9 mouse cellular contexts compared by ENCODE assay signal in genomic region chr4:141643118-141643855, GRCm38 (mm10). TPM values are rescaled to one million over a fixed set of nuclear protein-coding genes. Genes with fewer than 3 reads are reported as not detected.
DNase-seq lines count a peak whose midpoint lies in the region; ATAC-seq lines count a peak whose summit lies in the region.
"Had no signal": no experiment of that assay in that cellular context is flagged by ENCODE, and none has a peak within 500 bp of the region (broad histone marks: within the 10 kb centered on the region; RNA-seq: fewer than 3 reads in every experiment).

No protein-coding gene starts in this region.

- no peaks in the 10 kb centered on the region for H3K27me3 ChIP-seq in neural tube, embryonic 12.5 days (replicated peaks)
- H3K27me3 ChIP-seq in embryonic facial prominence, embryonic 13.5 days, result no peaks in the 10 kb centered on the region
- no peaks in the 10 kb centered on the region for H3K27me3 ChIP-seq in heart, embryonic 16.5 days (ENCODE audit: control insufficient read depth, insufficient read depth, low read length)
- no peaks in the 10 kb centered on the region for H3K27me3 ChIP-seq in liver, embryonic 11.5 days (replicated peaks; ENCODE audit: control insufficient read depth, insufficient read depth, low read length)

- H3K4me2 ChIP-seq in neural tube, embryonic 12.5 days (replicated peaks), result no peak overlapping the region
- H3K4me2 ChIP-seq in embryonic facial prominence, embryonic 13.5 days, result no peak overlapping the region
- peak overlapping the region; percentile 57 for H3K4me2 ChIP-seq in heart, embryonic 16.5 days (ENCODE audit: low read depth, low read length)
- no peak overlapping the region for H3K4me2 ChIP-seq in liver, embryonic 11.5 days

- no peaks in the 10 kb centered on the region for H3K9me3 ChIP-seq in neural tube, embryonic 12.5 days
- H3K9me3 ChIP-seq in embryonic facial prominence, embryonic 13.5 days, result no peaks in the 10 kb centered on the region
- H3K9me3 ChIP-seq in heart, embryonic 16.5 days (replicated peaks; ENCODE audit: control insufficient read depth, low read length), result no peaks in the 10 kb centered on the region
- no peaks in the 10 kb centered on the region for H3K9me3 ChIP-seq in liver, embryonic 11.5 days (ENCODE audit: control insufficient read depth, low read length)
- H3K9me3 ChIP-seq: G1E had no signal

- peak; percentile 33; the same call in 1 of the 2 replicates for ATAC-seq in neural tube, embryonic 12.5 days (ENCODE audit: low FRiP score, low read depth)
- no peak for ATAC-seq in embryonic facial prominence, embryonic 13.5 days (ENCODE audit: insufficient number of reproducible peaks, insufficient read depth, low FRiP score, low TSS enrichment, low read depth)
- ATAC-seq in heart, embryonic 16.5 days (replicated peaks; ENCODE audit: extremely low read depth, insufficient read depth, low FRiP score), result peak; percentile 85
- no peak for ATAC-seq in granulocyte monocyte progenitor cell, adult 5-6 weeks (replicated peaks; ENCODE audit: poor library complexity, severe bottlenecking)
- ATAC-seq in liver, embryonic 11.5 days (replicated peaks; ENCODE audit: low FRiP score), result no peak

- peaks cover 40% of the 10 kb centered on the region for H3K36me3 ChIP-seq in neural tube, embryonic 12.5 days
- peaks cover 48% of the 10 kb centered on the region for H3K36me3 ChIP-seq in embryonic facial prominence, embryonic 13.5 days
- peaks cover 29% of the 10 kb centered on the region for H3K36me3 ChIP-seq in heart, embryonic 16.5 days (ENCODE audit: control insufficient read depth, insufficient read depth)
- H3K36me3 ChIP-seq in liver, embryonic 11.5 days (ENCODE audit: control insufficient read depth, insufficient read depth, low read length), result peaks cover 7% of the 10 kb centered on the region

- no peak for DNase-seq in neural tube, embryonic 10.5 days (ENCODE audit: extremely low spot score, low spot score)
- DNase-seq in kidney, postnatal 36 days, result peak; percentile 88 to 91
- peak; percentile 89 for DNase-seq in lung, postnatal 10 days
- no peak for DNase-seq in liver, embryonic 11.5 days (ENCODE audit: low spot score)

- H3K27ac ChIP-seq in neural tube, embryonic 12.5 days, result no peak overlapping the region
- H3K27ac ChIP-seq in embryonic facial prominence, embryonic 13.5 days, result peak overlapping the region; percentile 56
- H3K27ac ChIP-seq in heart, embryonic 16.5 days (ENCODE audit: low read length), result peak overlapping the region; percentile 99
- H3K27ac ChIP-seq in liver, embryonic 11.5 days (ENCODE audit: low read depth, low read length), result no peak overlapping the region

- 59% methylated on average over 7 of the region's 7 CpGs for WGBS in neural tube, embryonic 12.5 days
- WGBS in embryonic facial prominence, embryonic 13.5 days, result 59% methylated on average over 7 of the region's 7 CpGs
- WGBS in heart, embryonic 16.5 days, result 15% methylated on average over 7 of the region's 7 CpGs
- WGBS in liver, embryonic 11.5 days, result 78% methylated on average over 7 of the region's 7 CpGs

- no peak overlapping the region for H3K4me3 ChIP-seq in neural tube, embryonic 12.5 days
- H3K4me3 ChIP-seq in embryonic facial prominence, embryonic 13.5 days, result no peak overlapping the region
- peak overlapping the region; percentile 20; the same call in 1 of the 2 replicates for H3K4me3 ChIP-seq in heart, embryonic 16.5 days (ENCODE audit: low read length)
- H3K4me3 ChIP-seq in liver, embryonic 11.5 days (ENCODE audit: low read depth, low read length), result no peak overlapping the region

- peaks cover 8% of the 10 kb centered on the region for H3K4me1 ChIP-seq in neural tube, embryonic 12.5 days
- H3K4me1 ChIP-seq in embryonic facial prominence, embryonic 13.5 days, result peaks cover 9% of the 10 kb centered on the region
- H3K4me1 ChIP-seq in heart, embryonic 16.5 days (ENCODE audit: control insufficient read depth, insufficient read depth, low read length), result peaks cover 31% of the 10 kb centered on the region
- no peaks in the 10 kb centered on the region for H3K4me1 ChIP-seq in liver, embryonic 11.5 days (replicated peaks; ENCODE audit: control insufficient read depth, insufficient read depth, low read length)

- H3K9ac ChIP-seq in neural tube, embryonic 12.5 days, result no peak overlapping the region
- peak overlapping the region; percentile 21; the same call in 1 of the 2 replicates for H3K9ac ChIP-seq in embryonic facial prominence, embryonic 13.5 days
- H3K9ac ChIP-seq in heart, embryonic 16.5 days (ENCODE audit: low read length), result peak overlapping the region; percentile 66
- H3K9ac ChIP-seq in liver, embryonic 11.5 days (ENCODE audit: low read depth, low read length), result no peak overlapping the region

RNA-seq across cellular contexts. Expression of gene Slc25a34, which starts 19.7 kb away (rescaled TPM):
- polyA plus RNA-seq in neural tube, embryonic 12.5 days (2016; fragmentation: Nextera tagmentation; extraction: Ambion mirVana), result not detected in 2 replicates
- polyA plus RNA-seq in embryonic facial prominence, embryonic 13.5 days (2015; fragmentation: Nextera tagmentation; extraction: Ambion mirVana), result 0.12 TPM in 1 of 2 replicates, not detected in the other
- 1.3 TPM in 2 replicates for polyA plus RNA-seq in heart, embryonic 16.5 days (2015; fragmentation: Nextera tagmentation; extraction: Ambion mirVana)
- total RNA-seq in granulocyte monocyte progenitor cell, adult 5-6 weeks (2014; fragmentation: Nextera tagmentation), result not detected in 2 replicates
- total RNA-seq in granulocyte monocyte progenitor cell, adult 5-6 weeks (2017), result not detected in 2 replicates
- not detected in 2 replicates for polyA plus RNA-seq in liver, embryonic 11.5 days (2014; fragmentation: Nextera tagmentation; extraction: Ambion mirVana)
- polyA plus RNA-seq: G1E had no signal

RNA-seq across cellular contexts. Expression of gene Plekhm2, which starts 21.4 kb away (rescaled TPM):
- polyA plus RNA-seq in neural tube, embryonic 12.5 days (2016; fragmentation: Nextera tagmentation; extraction: Ambion mirVana), result 7.4 TPM in 2 replicates
- 8.5 TPM in 2 replicates for polyA plus RNA-seq in embryonic facial prominence, embryonic 13.5 days (2015; fragmentation: Nextera tagmentation; extraction: Ambion mirVana)
- 4.9 and 6.2 TPM in 2 replicates for polyA plus RNA-seq in heart, embryonic 16.5 days (2015; fragmentation: Nextera tagmentation; extraction: Ambion mirVana)
- 11.5 and 17.0 TPM in 2 replicates for total RNA-seq in granulocyte monocyte progenitor cell, adult 5-6 weeks (2014; fragmentation: Nextera tagmentation)
- total RNA-seq in granulocyte monocyte progenitor cell, adult 5-6 weeks (2017), result 7.2 and 11.2 TPM in 2 replicates
- polyA plus RNA-seq in liver, embryonic 11.5 days (2014; fragmentation: Nextera tagmentation; extraction: Ambion mirVana), result 2.1 and 3.4 TPM in 2 replicates

RNA-seq across cellular contexts. Expression of gene Tmem82, which starts 24.9 kb away (rescaled TPM):
- polyA plus RNA-seq in neural tube, embryonic 12.5 days (2016; fragmentation: Nextera tagmentation; extraction: Ambion mirVana), result 0.26 and 0.43 TPM in 2 replicates
- polyA plus RNA-seq in embryonic facial prominence, embryonic 13.5 days (2015; fragmentation: Nextera tagmentation; extraction: Ambion mirVana), result 0.47 and 0.74 TPM in 2 replicates
- 1.1 and 1.7 TPM in 2 replicates for polyA plus RNA-seq in heart, embryonic 16.5 days (2015; fragmentation: Nextera tagmentation; extraction: Ambion mirVana)
- total RNA-seq in granulocyte monocyte progenitor cell, adult 5-6 weeks (2014; fragmentation: Nextera tagmentation), result 1.7 and 3.8 TPM in 2 replicates
- 0.72 TPM in 1 of 2 replicates, not detected in the other for total RNA-seq in granulocyte monocyte progenitor cell, adult 5-6 weeks (2017)
- polyA plus RNA-seq in liver, embryonic 11.5 days (2014; fragmentation: Nextera tagmentation; extraction: Ambion mirVana), result 3.3 and 3.7 TPM in 2 replicates
- polyA plus RNA-seq: G1E had no signal

RNA-seq across cellular contexts. Expression of gene Fblim1, which starts 37.4 kb away (rescaled TPM):
- 30.6 and 37.0 TPM in 2 replicates for polyA plus RNA-seq in neural tube, embryonic 12.5 days (2016; fragmentation: Nextera tagmentation; extraction: Ambion mirVana)
- 49.0 and 56.1 TPM in 2 replicates for polyA plus RNA-seq in embryonic facial prominence, embryonic 13.5 days (2015; fragmentation: Nextera tagmentation; extraction: Ambion mirVana)
- 46.9 and 49.7 TPM in 2 replicates for polyA plus RNA-seq in heart, embryonic 16.5 days (2015; fragmentation: Nextera tagmentation; extraction: Ambion mirVana)
- 0.11 and 0.36 TPM in 2 replicates for total RNA-seq in granulocyte monocyte progenitor cell, adult 5-6 weeks (2014; fragmentation: Nextera tagmentation)
- total RNA-seq in granulocyte monocyte progenitor cell, adult 5-6 weeks (2017), result not detected in 2 replicates
- 15.4 and 17.0 TPM in 2 replicates for polyA plus RNA-seq in liver, embryonic 11.5 days (2014; fragmentation: Nextera tagmentation; extraction: Ambion mirVana)
- polyA plus RNA-seq: G1E had no signal

RNA-seq across cellular contexts. Expression of gene Rsc1a1, which starts 42.1 kb away (rescaled TPM):
- polyA plus RNA-seq in neural tube, embryonic 12.5 days (2016; fragmentation: Nextera tagmentation; extraction: Ambion mirVana), result 1.2 TPM in 1 of 2 replicates, not detected in the other
- polyA plus RNA-seq in embryonic facial prominence, embryonic 13.5 days (2015; fragmentation: Nextera tagmentation; extraction: Ambion mirVana), result not detected in 2 replicates
- polyA plus RNA-seq in heart, embryonic 16.5 days (2015; fragmentation: Nextera tagmentation; extraction: Ambion mirVana), result 0.21 TPM in 1 of 2 replicates, not detected in the other
- 6.8 and 15.2 TPM in 2 replicates for total RNA-seq in granulocyte monocyte progenitor cell, adult 5-6 weeks (2014; fragmentation: Nextera tagmentation)
- total RNA-seq in granulocyte monocyte progenitor cell, adult 5-6 weeks (2017), result 9.5 and 11.3 TPM in 2 replicates
- polyA plus RNA-seq in liver, embryonic 11.5 days (2014; fragmentation: Nextera tagmentation; extraction: Ambion mirVana), result 2.7 TPM in 1 of 2 replicates, not detected in the other

Comparison
In these comparisons a context has a peak if more than half of its experiments do, and no peak if none do; other contexts are left out.
1. ATAC-seq: peak in neural tube, embryonic 12.5 days (single experiment) and heart, embryonic 16.5 days (single experiment); none in embryonic facial prominence, embryonic 13.5 days (single experiment), granulocyte monocyte progenitor cell, adult 5-6 weeks (single experiment) and liver, embryonic 11.5 days (single experiment).
2. H3K27ac ChIP-seq: peak in embryonic facial prominence, embryonic 13.5 days (single experiment) and heart, embryonic 16.5 days (single experiment); none in neural tube, embryonic 12.5 days (single experiment) and liver, embryonic 11.5 days (single experiment).
3. H3K9ac ChIP-seq: peak in embryonic facial prominence, embryonic 13.5 days (single experiment) and heart, embryonic 16.5 days (single experiment); none in neural tube, embryonic 12.5 days (single experiment) and liver, embryonic 11.5 days (single experiment).
4. DNase-seq: peak in kidney, postnatal 36 days (2 of 2) and lung, postnatal 10 days (single experiment); none in neural tube, embryonic 10.5 days (single experiment) and liver, embryonic 11.5 days (single experiment).